Mouse (Mus musculus): Measurements from ENCODE around the gene Ush2a.

DNA sequence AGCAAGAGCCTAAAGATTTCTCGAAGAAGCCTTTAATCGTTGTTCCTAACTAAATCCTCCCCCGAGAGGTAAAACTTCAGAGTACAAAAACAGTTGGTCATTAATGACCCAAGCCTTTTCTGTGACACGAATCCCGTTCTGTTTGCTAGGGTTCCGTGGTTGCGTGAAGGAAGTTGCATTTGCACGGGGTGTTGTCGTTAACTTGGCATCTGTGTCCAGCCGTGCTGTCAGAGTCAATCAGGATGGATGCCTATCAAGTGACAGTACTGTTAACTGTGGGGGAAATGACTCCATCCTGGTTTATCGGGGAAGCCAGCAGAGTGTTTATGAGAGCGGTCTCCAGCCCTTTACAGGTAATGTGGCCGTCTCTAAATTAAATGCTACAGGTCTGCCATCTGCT, 287.9 kb downstream of the Ush2a start:
- no peak for TF ChIP-seq CTCF (IDR thresholded peaks at IDR 0.05 in 2 of 3, conservative IDR thresholded peaks at IDR 0.05 in 1 of 3; ENCODE audit: control insufficient read depth in 1 of 3, insufficient read depth in 1 of 3, low read depth in 2 of 3, low read length in 3 of 3, poor library complexity in 1 of 3, severe bottlenecking in 1 of 3)
- no peak for TF ChIP-seq RCOR1 (IDR thresholded peaks at IDR 0.05; ENCODE audit: low read depth, low read length)
- TF ChIP-seq POLR2A (IDR thresholded peaks at IDR 0.05; ENCODE audit: control insufficient read depth in 1 of 2, insufficient read depth in 1 of 2, low read depth in 1 of 2, low read length in 2 of 2, poor library complexity in 1 of 2), result no peak
- no peak for TF ChIP-seq JUND (IDR thresholded peaks at IDR 0.05; ENCODE audit: low read depth, low read length)
- TF ChIP-seq MYB (IDR thresholded peaks at IDR 0.05; ENCODE audit: low read depth, low read length), result no peak
- no peak for TF ChIP-seq SIN3A (IDR thresholded peaks at IDR 0.05; ENCODE audit: low read length)

All from MEL (cell line).